Mouse (Mus musculus) spleen, adult 2 months (tissue): ENCODE data around the gene Bace2.

Source experiments
- CTCF ChIP-seq: fragments of 200-500 bp; IDR thresholded peaks from 2 replicates; pipeline ENCODE4 v1.5.1; 2011; ENCODE audit warnings: mild to moderate bottlenecking, inconsistent platforms; ENCODE audit not compliant: insufficient read depth, insufficient read length, insufficient replicate concordance; ENCODE audit errors: extremely low read depth
- POLR2A ChIP-seq: fragments of 200-500 bp; IDR thresholded peaks from 2 replicates; pipeline ENCODE4 v1.6.1; 2011; ENCODE audit warnings: low read depth, low read length, inconsistent platforms

DNA sequence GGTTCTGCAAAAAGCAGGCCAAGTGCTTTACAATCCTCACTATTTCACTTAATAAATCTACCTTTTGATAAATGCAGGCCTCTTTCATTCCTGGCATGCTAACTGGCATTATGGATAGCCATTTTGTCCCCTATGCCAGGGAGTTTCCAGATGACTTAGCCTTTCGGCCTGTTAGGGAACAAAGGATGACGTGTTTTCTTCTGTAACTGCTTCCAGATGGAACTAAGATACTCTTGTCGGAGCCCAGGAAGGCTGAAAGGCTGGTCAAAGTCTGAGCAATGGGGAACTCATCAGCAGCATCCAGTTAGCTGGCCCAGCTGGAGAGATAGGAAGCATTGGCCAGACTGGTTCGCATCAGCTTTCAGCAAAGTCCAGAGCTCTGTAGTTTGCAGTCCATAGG, 48.9 kb upstream of the Bace2 start:
- TF ChIP-seq CTCF (no peak), POLR2A (no peak)
